Mouse (Mus musculus) CH12.LX (cell line): ENCODE measurements around the gene Kirrel3. TPM values are rescaled to one million over a fixed set of nuclear protein-coding genes. Genes with fewer than 3 reads are reported as not detected.

Experiments used
- DNase-seq: peaks from one replicate; pipeline ENCODE4 v3.0.0-alpha.2; 2013; ENCODE audit errors: extremely low read depth
- H3K27ac ChIP-seq: 2 replicates; pipeline ENCODE4 v1.5.1; 2012; ENCODE audit warnings: low read depth, mild to moderate bottlenecking, control low read depth, moderate library complexity; ENCODE audit not compliant: insufficient read depth
- H3K27me3 ChIP-seq: replicated peaks from 2 replicates; pipeline ENCODE3; 2012; ENCODE audit warnings: inconsistent platforms
- H3K36me3 ChIP-seq, 2 experiments: replicated peaks in 1 of 2; 2 replicates each; pipeline versions ENCODE3 to v1.6.1; 2012; ENCODE audit warnings: inconsistent platforms in 1 of 2, low read length in 1 of 2, mild to moderate bottlenecking in 1 of 2, mixed read lengths in 1 of 2, moderate library complexity in 1 of 2; ENCODE audit not compliant: control insufficient read depth in 1 of 2, insufficient read depth in 1 of 2
- H3K4me1 ChIP-seq, 2 experiments: 2 replicates each; pipeline ENCODE4 v1.6.1; 2012; ENCODE audit warnings: inconsistent platforms in 1 of 2, moderate library complexity in 1 of 2; ENCODE audit not compliant: insufficient read depth in 2 of 2, control insufficient read depth in 1 of 2
- H3K4me2 ChIP-seq: 2 replicates; pipeline ENCODE4 v1.6.1; 2012; ENCODE audit warnings: low read depth, mild to moderate bottlenecking, control low read depth; ENCODE audit not compliant: poor library complexity, insufficient read depth, severe bottlenecking
- H3K4me3 ChIP-seq, 3 experiments: fragments of 150-350 bp in 1 of 3; sonication (generic) in 1 of 3; replicated peaks in 1 of 3; 2 replicates each; pipeline versions ENCODE3 to v1.5.1; 2011 to 2012; ENCODE audit warnings: low read depth in 2 of 3, low read length in 2 of 3, mild to moderate bottlenecking in 2 of 3, moderate library complexity in 2 of 3, control low read depth in 1 of 3, improper control_type of control experiment in 1 of 3, inconsistent platforms in 1 of 3, mixed read lengths in 1 of 3; ENCODE audit not compliant: poor library complexity in 1 of 3
- H3K79me2 ChIP-seq: replicated peaks from 2 replicates; pipeline ENCODE4 v1.6.1; 2012; ENCODE audit warnings: mild to moderate bottlenecking, moderate library complexity; ENCODE audit not compliant: control insufficient read depth, poor library complexity, insufficient read depth, severe bottlenecking; ENCODE audit errors: extremely low read depth
- H3K9ac ChIP-seq: 2 replicates; pipeline ENCODE4 v1.6.1; 2012; ENCODE audit warnings: low read depth, mild to moderate bottlenecking, control low read depth, moderate library complexity; ENCODE audit not compliant: insufficient read depth
- H3K9me3 ChIP-seq: replicated peaks from 2 replicates; pipeline ENCODE3; 2012; ENCODE audit warnings: low read length, inconsistent platforms, mixed read lengths
- BHLHE40 ChIP-seq: IDR thresholded peaks from 2 replicates; pipeline ENCODE4 v1.6.1; 2011; ENCODE audit warnings: mild to moderate bottlenecking, low read depth, low read length, improper control_type of control experiment
- CHD1 ChIP-seq: IDR thresholded peaks from 2 replicates; pipeline ENCODE4 v1.6.1; 2012; ENCODE audit warnings: low read depth, low read length, improper control_type of control experiment, inconsistent platforms
- CHD2 ChIP-seq: IDR thresholded peaks from 2 replicates; pipeline ENCODE4 v1.6.1; 2011; ENCODE audit warnings: low read length, improper control_type of control experiment
- E2F4 ChIP-seq: IDR thresholded peaks from 2 replicates; pipeline ENCODE4 v1.6.1; 2011; ENCODE audit warnings: low read depth, low read length, improper control_type of control experiment; ENCODE audit not compliant: insufficient replicate concordance
- ELF1 ChIP-seq: IDR thresholded peaks from 2 replicates; pipeline ENCODE4 v1.6.1; 2014; ENCODE audit warnings: low read depth, mild to moderate bottlenecking, inconsistent platforms, low read length, improper control_type of control experiment
- GABPA ChIP-seq: IDR thresholded peaks from 2 replicates; pipeline ENCODE4 v1.6.1; 2012; ENCODE audit warnings: low read depth, low read length, improper control_type of control experiment, inconsistent platforms; ENCODE audit not compliant: insufficient replicate concordance
- JUN ChIP-seq: IDR thresholded peaks from 2 replicates; pipeline ENCODE4 v1.6.1; 2011; ENCODE audit warnings: low read depth, mild to moderate bottlenecking, low read length, improper control_type of control experiment, moderate library complexity; ENCODE audit not compliant: insufficient read depth
- JUND ChIP-seq: conservative IDR thresholded peaks from 2 replicates; pipeline ENCODE4 v1.6.1; 2011; ENCODE audit warnings: low read depth, low read length, improper control_type of control experiment
- MAFK ChIP-seq: IDR thresholded peaks from 2 replicates; pipeline ENCODE4 v1.6.1; 2011; ENCODE audit warnings: low read length, improper control_type of control experiment; ENCODE audit not compliant: insufficient replicate concordance
- MAZ ChIP-seq: IDR thresholded peaks from 2 replicates; pipeline ENCODE4 v1.6.1; 2012; ENCODE audit warnings: low read depth, mild to moderate bottlenecking, inconsistent platforms, low read length, improper control_type of control experiment, moderate library complexity
- MXI1 ChIP-seq: IDR thresholded peaks from 2 replicates; pipeline ENCODE4 v1.6.1; 2011; ENCODE audit warnings: mild to moderate bottlenecking, low read depth, low read length, improper control_type of control experiment
- MYC ChIP-seq: IDR thresholded peaks from 2 replicates; pipeline ENCODE4 v1.6.1; 2011; ENCODE audit warnings: low read depth, mild to moderate bottlenecking, improper control_type of control experiment, low read length
- NRF1 ChIP-seq: IDR thresholded peaks from 2 replicates; pipeline ENCODE4 v1.6.1; 2014; ENCODE audit warnings: low read depth, mild to moderate bottlenecking, inconsistent platforms, low read length, improper control_type of control experiment, moderate library complexity
- PAX5 ChIP-seq: IDR thresholded peaks from 2 replicates; pipeline ENCODE4 v1.6.1; 2012; ENCODE audit warnings: low read length, inconsistent platforms, mixed read lengths
- POLR2A ChIP-seq: IDR thresholded peaks from 2 replicates; pipeline ENCODE4 v1.6.1; 2011; ENCODE audit warnings: low read depth, mild to moderate bottlenecking, improper control_type of control experiment, low read length
- POLR2AphosphoS2 ChIP-seq: IDR thresholded peaks from 2 replicates; pipeline ENCODE4 v1.6.1; 2011; ENCODE audit warnings: low read depth, low read length, improper control_type of control experiment
- RAD21 ChIP-seq: IDR thresholded peaks from 2 replicates; pipeline ENCODE4 v1.6.1; 2011; ENCODE audit warnings: low read depth, mild to moderate bottlenecking, low read length, improper control_type of control experiment, moderate library complexity
- RCOR1 ChIP-seq: conservative IDR thresholded peaks from 2 replicates; pipeline ENCODE4 v1.6.1; 2012; ENCODE audit warnings: low read depth, mild to moderate bottlenecking, inconsistent platforms, low read length, improper control_type of control experiment
- TBP ChIP-seq: conservative IDR thresholded peaks from 2 replicates; pipeline ENCODE4 v1.6.1; 2011; ENCODE audit warnings: low read depth, low read length, improper control_type of control experiment
- TCF12 ChIP-seq: IDR thresholded peaks from 2 replicates; pipeline ENCODE4 v1.6.1; 2014; ENCODE audit warnings: low read depth, mild to moderate bottlenecking, inconsistent platforms, low read length, improper control_type of control experiment
- UBTF ChIP-seq: IDR thresholded peaks from 2 replicates; pipeline ENCODE4 v1.6.1; 2012; ENCODE audit warnings: low read depth, mild to moderate bottlenecking, inconsistent platforms, low read length, improper control_type of control experiment, moderate library complexity
- USF2 ChIP-seq: conservative IDR thresholded peaks from 2 replicates; pipeline ENCODE4 v1.6.1; 2011; ENCODE audit warnings: low read depth, low read length, improper control_type of control experiment
- ZC3H11A ChIP-seq: IDR thresholded peaks from 2 replicates; pipeline ENCODE4 v1.6.1; 2012; ENCODE audit warnings: low read depth, mild to moderate bottlenecking, inconsistent platforms, low read length, improper control_type of control experiment
- ZKSCAN1 ChIP-seq: IDR thresholded peaks from 2 replicates; pipeline ENCODE4 v1.6.1; 2012; ENCODE audit warnings: low read depth, inconsistent platforms, low read length, improper control_type of control experiment, borderline replicate concordance
- ZMIZ1 ChIP-seq: IDR thresholded peaks from 2 replicates; pipeline ENCODE4 v1.6.1; 2012; ENCODE audit warnings: low read depth, mild to moderate bottlenecking, inconsistent platforms, low read length, improper control_type of control experiment
- ZNF384 ChIP-seq: IDR thresholded peaks from 2 replicates; pipeline ENCODE4 v1.6.1; 2012; ENCODE audit warnings: low read depth, low read length, improper control_type of control experiment, inconsistent platforms
- dilution Hi-C: fragments of 300-500 bp; cut with MboI; formaldehyde crosslinking; loops from 2 replicates; pipeline ENCODE4 v1.14.3; 2020; ENCODE audit warnings: low sequenced_read_pairs; ENCODE audit not compliant: extremely low pct_unique_long_range_greater_than_20kb, extremely low pct_ligation_motif_present
- in situ Hi-C: fragments of 300-500 bp; cut with MboI; formaldehyde crosslinking; loops from 3 replicates; pipeline ENCODE4 v1.14.3; 2019; ENCODE audit warnings: low sequenced_read_pairs, low pct_ligation_motif_present, low pct_unique_long_range_greater_than_20kb, mixed read lengths
- polyA plus RNA-seq: library from polyadenylated mRNA; unstranded; fragments of >175 nt; gene quantifications from 2 replicates; pipeline ENCODE4 v1.2.1, GENCODE M21; 2012; ENCODE audit warnings: low read depth; ENCODE audit not compliant: insufficient read length
- total RNA-seq, 2 experiments: library from RNA; depleted of rRNA; stranded (reverse); fragments of 300-350 nt in 1 of 2; fragments of >200 nt in 1 of 2; gene quantifications; 2 replicates each; pipeline ENCODE4 v1.2.3; 2012 to 2014

Kirrel3 gene
- total and polyA plus RNA-seq, 3 experiments: not detected

GRCm38 (mm10) chr9:34960736-34961135 is 475.0 kb downstream of the Kirrel3 start:
- no peaks in the 10 kb centered on the region for H3K36me3 ChIP-seq
- no peaks in the 10 kb centered on the region for H3K9me3 ChIP-seq
- TF ChIP-seq ELF1 (no peak), USF2 (no peak), TBP (no peak), MAZ (no peak), POLR2A (no peak)
- no peak for DNase-seq
- no peaks in the 10 kb centered on the region for H3K79me2 ChIP-seq
- H3K4me1 ChIP-seq: no peaks in the 10 kb centered on the region
- no peak overlapping the region for H3K4me3 ChIP-seq
- no peak overlapping the region for H3K9ac ChIP-seq
- no peak overlapping the region for H3K4me2 ChIP-seq
- no peak overlapping the region for H3K27ac ChIP-seq
- H3K27me3 ChIP-seq: peaks cover 70% of the 10 kb centered on the region
- in situ Hi-C loops: no loop called here
- dilution Hi-C loops: no loop called here

GRCm38 (mm10) chr9:34961171-34961570 is 475.5 kb downstream of the Kirrel3 start:
- no peaks in the 10 kb centered on the region for H3K79me2 ChIP-seq
- no peaks in the 10 kb centered on the region for H3K4me1 ChIP-seq
- no peaks in the 10 kb centered on the region for H3K36me3 ChIP-seq
- dilution Hi-C loops (no loop called here), in situ Hi-C loops (no loop called here)
- H3K27me3 ChIP-seq: peaks cover 71% of the 10 kb centered on the region
- DNase-seq: no peak
- no peak overlapping the region for H3K4me3 ChIP-seq
- no peaks in the 10 kb centered on the region for H3K9me3 ChIP-seq
- no peak for TF ChIP-seq POLR2A
- no peak for TF ChIP-seq ZNF384
- TF ChIP-seq TBP: no peak
- TF ChIP-seq PAX5: no peak
- no peak for TF ChIP-seq E2F4
- TF ChIP-seq NRF1: no peak
- no peak for TF ChIP-seq RCOR1
- TF ChIP-seq JUN: no peak
- TF ChIP-seq UBTF: no peak
- TF ChIP-seq CHD2: no peak
- no peak overlapping the region for H3K27ac ChIP-seq
- no peak overlapping the region for H3K4me2 ChIP-seq
- no peak overlapping the region for H3K9ac ChIP-seq

GRCm38 (mm10) chr9:34962251-34962650 is 476.6 kb downstream of the Kirrel3 start:
- no peak overlapping the region for H3K27ac ChIP-seq
- H3K4me3 ChIP-seq: no peak overlapping the region
- no peaks in the 10 kb centered on the region for H3K79me2 ChIP-seq
- dilution Hi-C loops (no loop called here), in situ Hi-C loops (no loop called here)
- H3K4me2 ChIP-seq: no peak overlapping the region
- TF ChIP-seq ZC3H11A: no peak
- TF ChIP-seq MAZ: no peak
- TF ChIP-seq CHD1: no peak
- TF ChIP-seq NRF1: no peak
- TF ChIP-seq MYC: no peak
- no peak for TF ChIP-seq PAX5
- TF ChIP-seq TCF12: no peak
- TF ChIP-seq ZNF384: no peak
- TF ChIP-seq GABPA: no peak
- no peak for TF ChIP-seq ZMIZ1
- TF ChIP-seq MXI1: no peak
- no peak for TF ChIP-seq UBTF
- no peak for TF ChIP-seq JUND
- TF ChIP-seq POLR2A: no peak
- no peak for TF ChIP-seq RAD21
- no peak for TF ChIP-seq USF2
- TF ChIP-seq BHLHE40: no peak
- no peak for TF ChIP-seq POLR2AphosphoS2
- TF ChIP-seq MAFK: no peak
- no peak for TF ChIP-seq ZKSCAN1
- H3K9me3 ChIP-seq: no peaks in the 10 kb centered on the region
- H3K27me3 ChIP-seq: peaks cover 77% of the 10 kb centered on the region
- H3K4me1 ChIP-seq: no peaks in the 10 kb centered on the region
- H3K9ac ChIP-seq: no peak overlapping the region
- H3K36me3 ChIP-seq: no peaks in the 10 kb centered on the region
- DNase-seq: no peak
